Mouse (Mus musculus): ENCODE data around the gene Mrps15.

GRCm38 (mm10) chr4:126051617-126052016 is 4.9 kb downstream of the Mrps15 start:
- TF ChIP-seq POLR2A (IDR thresholded peaks at IDR 0.05; ENCODE audit: low read depth, low read length) (no peak), CTCF (IDR thresholded peaks at IDR 0.05; ENCODE audit: borderline replicate concordance, insufficient read depth, low read length) (no peak)
